Mouse (Mus musculus) thymus, adult 2 months (tissue): ENCODE results near the gene Gm6614.

Experiments
- CTCF ChIP-seq: fragments of 200-500 bp; IDR thresholded peaks from 2 replicates; pipeline ENCODE4 v1.5.1; 2012; ENCODE audit warnings: mild to moderate bottlenecking, control low read depth, low read length, moderate library complexity, borderline replicate concordance; ENCODE audit not compliant: control insufficient read depth, poor library complexity, insufficient read depth; ENCODE audit errors: extremely low read depth
- POLR2A ChIP-seq: fragments of 200-500 bp; IDR thresholded peaks from 2 replicates; pipeline ENCODE4 v1.6.1; 2012; ENCODE audit warnings: mild to moderate bottlenecking, low read length, control low read depth, moderate library complexity; ENCODE audit not compliant: control insufficient read depth, poor library complexity, insufficient read depth; ENCODE audit errors: extremely low read depth

DNA sequence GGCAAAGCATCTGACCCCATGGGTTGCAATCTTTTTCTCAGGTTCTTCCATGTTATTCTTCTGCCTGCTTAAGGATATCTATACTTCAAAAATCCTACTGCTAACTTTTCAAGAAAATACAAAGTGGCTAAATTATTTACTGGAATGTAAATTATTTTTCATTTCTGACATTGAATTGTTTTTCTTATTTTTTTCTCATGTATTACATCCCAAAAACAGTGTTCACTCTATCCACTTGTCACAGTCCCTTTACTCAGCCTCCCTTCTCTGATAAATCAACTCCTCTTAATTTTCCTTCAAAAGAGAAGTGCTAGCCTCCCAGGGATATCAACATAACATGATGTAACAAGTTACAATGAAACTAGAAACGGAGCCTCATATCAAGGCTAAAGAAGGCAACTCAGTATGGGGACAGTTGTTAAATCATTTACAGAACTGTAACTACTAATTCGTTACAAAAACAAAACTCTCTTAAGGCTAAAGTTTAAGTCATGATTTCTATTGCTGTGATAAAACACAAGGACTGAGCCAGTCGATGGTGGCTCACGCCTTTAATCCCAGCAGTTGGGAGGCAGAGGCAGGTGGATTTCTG, at the start of gene Gm6614:
- TF ChIP-seq CTCF (no peak), POLR2A (no peak)
